Mouse (Mus musculus) heart, postnatal 0 days (tissue): ENCODE measurements at regions not wholly inside any gene's neighbourhood (a gene's known extent, or its start where the extent isn't known, plus 50 kb on each side); places are given as distances from the start of the nearest gene placed in this dataset.

Source experiments
- CTCF ChIP-seq: IDR thresholded peaks from 2 replicates; pipeline ENCODE4 v1.5.1; 2016; ENCODE audit warnings: antibody characterized with exemption, control low read depth, low read depth
- EP300 ChIP-seq: IDR thresholded peaks from 2 replicates; pipeline ENCODE4 v1.6.1; 2016; ENCODE audit warnings: antibody characterized with exemption, low read depth

GRCm38 (mm10) chr3:40114811-40115210 lies 416.3 kb upstream of the Intu start:
- TF ChIP-seq CTCF, result no peak
- no peak for TF ChIP-seq EP300
